In the genomic region with DNA sequence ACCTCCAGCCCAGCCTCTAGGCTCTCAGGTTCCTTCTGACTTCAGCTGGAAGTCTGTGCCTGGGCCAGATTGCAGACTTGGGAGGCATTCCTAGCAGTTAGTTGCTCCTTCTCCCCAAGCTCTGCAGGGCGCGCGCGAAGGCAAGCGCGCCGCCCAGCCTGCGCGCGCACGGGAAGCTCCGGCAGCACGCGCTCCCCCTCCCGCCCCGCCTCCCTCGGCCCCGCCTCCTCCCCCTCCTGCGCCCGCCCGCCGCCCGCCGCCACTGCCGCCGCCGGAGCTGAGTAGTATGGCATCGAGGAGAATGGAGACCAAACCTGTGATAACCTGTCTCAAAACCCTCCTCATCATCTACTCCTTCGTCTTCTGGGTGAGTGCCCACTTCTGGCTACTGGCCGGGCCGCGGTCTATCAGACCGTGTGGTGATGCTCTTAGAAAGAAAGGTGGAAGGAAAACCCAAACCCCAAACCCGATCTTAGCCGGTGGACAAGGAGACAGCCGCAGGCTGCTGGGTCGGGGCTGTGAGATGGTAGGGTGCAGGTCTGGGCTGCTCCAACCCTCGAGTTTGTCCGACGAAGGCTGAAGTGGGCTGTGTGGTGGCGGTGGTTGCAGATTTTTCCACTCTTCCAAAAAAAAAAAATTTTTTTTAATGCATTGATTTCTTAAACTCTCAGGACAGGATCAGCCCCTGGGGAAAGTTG, we compare ENCODE assay signal across 8 mouse cellular contexts. TPM values are rescaled to one million over a fixed set of nuclear protein-coding genes. Genes with fewer than 3 reads are reported as not detected.
DNase-seq lines count a peak whose midpoint lies in the region; ATAC-seq and TF ChIP-seq lines count a peak whose summit lies in the region.

A gene (plus strand): TSS at position 287 of the 698 bp plus-strand sequence.

- ATAC-seq in hindbrain, embryonic 15.5 days (ENCODE audit: low FRiP score, low read depth) = peak; percentile 89

- H3K27ac ChIP-seq in cortical plate, adult 2 months (ENCODE audit: insufficient read depth, low read length) = peak within 1 kb of the TSS; percentile 95
- peak within 1 kb of the TSS; percentile 80 for H3K27ac ChIP-seq in hindbrain, embryonic 15.5 days (replicated peaks)
- peak within 1 kb of the TSS; percentile 83 for H3K27ac ChIP-seq in left cerebral cortex, adult 2 months

- H3K9ac ChIP-seq in hindbrain, embryonic 15.5 days = peak within 1 kb of the TSS; percentile 56

- 6% methylated on average over 26 of the region's 41 CpGs for WGBS in hindbrain, embryonic 15.5 days

- TF ChIP-seq CTCF in cortical plate, adult 2 months (IDR thresholded peaks at IDR 0.05; ENCODE audit: extremely low read depth, insufficient read depth, low read length) = no peak
- TF ChIP-seq CTCF in left cerebral cortex, adult 2 months (IDR thresholded peaks at IDR 0.05) = no peak; the same call in none of the 2 replicates

- H3K36me3 ChIP-seq in hindbrain, embryonic 15.5 days = no peaks in the 10 kb centered on the region

- peak within 1 kb of the TSS; percentile 55 for H3K4me2 ChIP-seq in hindbrain, embryonic 15.5 days

- peak; percentile 4 for DNase-seq in adrenal gland, adult 8-10 months
- peak; percentile 66 for DNase-seq in gastrocnemius, postnatal 10 days
- DNase-seq in left cerebral cortex, adult 2 months (ENCODE audit: extremely low spot score in 1 of 2, low spot score in 2 of 2) = peak; percentile 59 to 63
- DNase-seq in lung, postnatal 36 days = peak; percentile 49
- peak; percentile 50 for DNase-seq in retina, postnatal 7 days (ENCODE audit: low read depth, low spot score)
- DNase-seq in adipocyte (ENCODE audit: low spot score) = no peak

- H3K4me3 ChIP-seq in cortical plate, adult 2 months (ENCODE audit: insufficient read depth, low read length) = peak within 1 kb of the TSS; percentile 91
- peak within 1 kb of the TSS; percentile 52 for H3K4me3 ChIP-seq in hindbrain, embryonic 15.5 days
- peak within 1 kb of the TSS; percentile 61 for H3K4me3 ChIP-seq in left cerebral cortex, adult 2 months

- H3K27me3 ChIP-seq in hindbrain, embryonic 15.5 days = no peaks in the 10 kb centered on the region

- intact Hi-C loops in left cerebral cortex, adult 2 months (cut with DNase I) = loop anchor here (2.0 to 5.0 kb wide), 3 partner anchors 28 to 268 kb away; a partner anchor contains a TSS

- no peak for TF ChIP-seq POLR2A in cortical plate, adult 2 months (IDR thresholded peaks at IDR 0.05; ENCODE audit: extremely low read depth, insufficient read depth, low read length)

- no peaks in the 10 kb centered on the region for H3K9me3 ChIP-seq in hindbrain, embryonic 15.5 days

- H3K4me1 ChIP-seq in cortical plate, adult 2 months (ENCODE audit: control insufficient read depth, insufficient read depth, low read length) = no peaks in the 10 kb centered on the region
- H3K4me1 ChIP-seq in hindbrain, embryonic 15.5 days (replicated peaks) = no peaks in the 10 kb centered on the region

RNA-seq across cellular contexts. Expression of the gene that starts here (rescaled TPM):
- 10 to 100 TPM; 75.8 to 92.0 (median 87.0) TPM for total RNA-seq in adrenal gland, adult 8-10 months (2022)
- polyA plus RNA-seq in cortical plate, adult 2 months (2012; rRNA removed) = 1,959 and 2,148 TPM in 2 replicates
- 100 to 1,000 TPM; 198 to 215 TPM for total RNA-seq in gastrocnemius, postnatal 10 days (2021)
- 450 and 485 TPM in 2 replicates for polyA plus RNA-seq in hindbrain, embryonic 15.5 days (2015; fragmentation: Nextera tagmentation; extraction: Ambion mirVana)
- total RNA-seq in left cerebral cortex, adult 2 months (2021) = 1,000 to 10,000 TPM; 1,252 to 1,385 TPM

Comparison
In these comparisons a context has a peak if more than half of its experiments do, and no peak if none do; other contexts are left out.
1. RNA of the gene that starts here (total RNA-seq): 1,252 to 1,385 TPM in left cerebral cortex, adult 2 months; 198 to 215 TPM in gastrocnemius, postnatal 10 days and 75.8 to 92.0 TPM in adrenal gland, adult 8-10 months; every median in the first group is over 4 times any median in the second.
2. Peak in every context shown above with its lines, with median percentiles within 50 percentile points of each other: H3K27ac ChIP-seq and H3K4me3 ChIP-seq.